Mouse (Mus musculus) heart, adult 2 months (tissue): Measurements from ENCODE around the gene Vmn1r219.

Experiments
- CTCF ChIP-seq: fragments of 200-600 bp; IDR thresholded peaks from 2 replicates; pipeline ENCODE4 v1.8.1; 2022; ENCODE audit warnings: antibody characterized with exemption, mild to moderate bottlenecking, moderate library complexity
- POLR2A ChIP-seq: fragments of 200-500 bp; IDR thresholded peaks from 2 replicates; pipeline ENCODE4 v1.6.1; 2011; ENCODE audit warnings: mild to moderate bottlenecking, low read depth, low read length, control low read depth; ENCODE audit not compliant: insufficient read depth

DNA sequence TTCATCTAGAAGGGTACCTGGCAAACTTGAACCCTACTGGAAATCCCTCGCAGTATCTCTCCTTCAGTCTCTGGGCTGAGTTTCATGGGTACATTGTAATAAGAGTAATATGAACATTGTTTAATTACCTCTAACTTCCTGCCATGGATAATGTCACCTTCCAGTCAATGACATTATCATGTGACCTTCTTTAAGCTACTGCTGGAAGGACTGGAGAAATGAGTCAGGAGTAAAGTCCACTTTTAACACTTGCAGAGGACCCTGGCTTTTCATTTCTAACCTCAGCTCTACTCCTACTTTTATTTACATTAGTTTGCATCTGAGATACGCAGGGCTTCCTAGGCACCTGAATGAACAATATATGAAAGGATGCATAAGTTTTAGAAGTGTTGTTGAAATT is 38.5 kb upstream of the Vmn1r219 start:
- no peak for TF ChIP-seq POLR2A
- TF ChIP-seq CTCF: no peak
